Mouse (Mus musculus) liver, embryonic 16.5 days (tissue): ENCODE data around the gene Atxn7l3. TPM values are rescaled to one million over a fixed set of nuclear protein-coding genes. Genes with fewer than 3 reads are reported as not detected.

ENCODE experiments used
- ATAC-seq: fragments of 200-750 bp; cut with Nextera tagmentation; 2 replicates; pipeline ENCODE4 v1.8.0; 2017; ENCODE audit warnings: low read depth, mild to moderate bottlenecking, moderate number of reproducible peaks, moderate library complexity
- H3K27ac ChIP-seq: fragments of 300-500 bp; sonication (generic); 2 replicates; pipeline ENCODE4 v1.5.1; 2014; ENCODE audit warnings: mild to moderate bottlenecking, low read length
- H3K27me3 ChIP-seq: fragments of 300-500 bp; sonication (generic); 2 replicates; pipeline ENCODE4 v1.6.1; 2014; ENCODE audit warnings: low read depth, low read length, mixed read lengths; ENCODE audit not compliant: control insufficient read depth, insufficient read depth
- H3K36me3 ChIP-seq: fragments of 300-500 bp; sonication (generic); 2 replicates; pipeline ENCODE4 v1.6.1; 2014; ENCODE audit warnings: mild to moderate bottlenecking; ENCODE audit not compliant: control insufficient read depth, insufficient read depth
- H3K4me1 ChIP-seq: fragments of 300-500 bp; sonication (generic); 2 replicates; pipeline ENCODE4 v1.6.1; 2014; ENCODE audit warnings: low read depth, low read length, mixed read lengths; ENCODE audit not compliant: control insufficient read depth
- H3K4me2 ChIP-seq: fragments of 300-500 bp; sonication (generic); 2 replicates; pipeline ENCODE4 v1.6.1; 2014; ENCODE audit warnings: low read depth, low read length, mixed read lengths
- H3K4me3 ChIP-seq: fragments of 300-500 bp; sonication (generic); 2 replicates; pipeline ENCODE4 v1.5.1; 2014; ENCODE audit warnings: low read depth, mild to moderate bottlenecking, low read length
- H3K9ac ChIP-seq: fragments of 300-500 bp; sonication (generic); 2 replicates; pipeline ENCODE4 v1.6.1; 2014; ENCODE audit warnings: low read depth, low read length
- H3K9me3 ChIP-seq: fragments of 300-500 bp; sonication (generic); replicated peaks from 2 replicates; pipeline ENCODE4 v1.6.1; 2016; ENCODE audit warnings: low read length; ENCODE audit not compliant: control insufficient read depth
- WGBS: fragments of 180-500 bp; shearing (Covaris S2); extraction: QIAGEN DNeasy Blood & Tissue Kit; methylation state at CpG from one replicate; pipeline ENCODE4 v1.1.7; 2014; ENCODE audit not compliant: insufficient replicate concordance; 5-methylcytosine and 5-hydroxymethylcytosine counted together
- polyA plus RNA-seq: library from polyadenylated mRNA; unstranded; fragments of >200 nt; fragmentation: Nextera tagmentation; extraction: Ambion mirVana; gene quantifications from 2 replicates; pipeline ENCODE4 v1.2.1, GENCODE M21; 2015

The Atxn7l3 gene
- polyA plus RNA-seq, 1 experiment from 2014 or later = 3.2 TPM

- no peak overlapping the region for H3K9ac ChIP-seq
- WGBS = 88% methylated on average over 11 of the region's 11 CpGs
- no peaks in the 10 kb centered on the region for H3K27me3 ChIP-seq
- H3K36me3 ChIP-seq = peaks cover 45% of the 10 kb centered on the region
- no peak for ATAC-seq
- H3K4me2 ChIP-seq = no peak overlapping the region
- no peaks in the 10 kb centered on the region for H3K9me3 ChIP-seq
- H3K27ac ChIP-seq = no peak overlapping the region
- H3K4me3 ChIP-seq = no peak overlapping the region
- H3K4me1 ChIP-seq = peaks cover 41% of the 10 kb centered on the region
Measured at GRCm38 (mm10) chr11:102291051-102291535, 5.3 kb downstream of the Atxn7l3 start.

GRCm38 (mm10) chr11:102290141-102290540 lies 6.3 kb downstream of the Atxn7l3 start:
- Histone ChIP-seq H3K36me3 (peaks cover 45% of the 10 kb centered on the region), H3K9ac (no peak overlapping the region)

GRCm38 (mm10) chr11:102289511-102290100 lies 6.8 kb downstream of the Atxn7l3 start:
- no peak overlapping the region for H3K9ac ChIP-seq
- H3K27me3 ChIP-seq = no peaks in the 10 kb centered on the region
- H3K4me2 ChIP-seq = no peak overlapping the region
- no peak overlapping the region for H3K27ac ChIP-seq
- no peaks in the 10 kb centered on the region for H3K9me3 ChIP-seq
- peaks cover 45% of the 10 kb centered on the region for H3K36me3 ChIP-seq
- no peak overlapping the region for H3K4me3 ChIP-seq
- WGBS = 59% methylated on average over 6 of the region's 6 CpGs
- peaks cover 34% of the 10 kb centered on the region for H3K4me1 ChIP-seq
- no peak for ATAC-seq

More at GRCm38 (mm10) chr11:102290141-102290540, 6.3 kb downstream of the Atxn7l3 start:
- H3K27ac ChIP-seq = no peak overlapping the region
- ATAC-seq = no peak
- H3K4me1 ChIP-seq = peaks cover 38% of the 10 kb centered on the region
- H3K9me3 ChIP-seq = no peaks in the 10 kb centered on the region
- 78% methylated on average over 4 of the region's 4 CpGs for WGBS
- H3K4me2 ChIP-seq = no peak overlapping the region
- no peak overlapping the region for H3K4me3 ChIP-seq
- H3K27me3 ChIP-seq = no peaks in the 10 kb centered on the region

- H3K9me3 ChIP-seq = no peaks in the 10 kb centered on the region
- no peaks in the 10 kb centered on the region for H3K27me3 ChIP-seq
- no peak overlapping the region for H3K4me3 ChIP-seq
- peak overlapping the region; percentile 18; the same call in 1 of the 2 replicates for H3K27ac ChIP-seq
- ATAC-seq = no peak
- H3K4me1 ChIP-seq = peaks cover 32% of the 10 kb centered on the region
- WGBS = 85% methylated on average over 2 of the region's 2 CpGs
- peaks cover 40% of the 10 kb centered on the region for H3K36me3 ChIP-seq
- no peak overlapping the region for H3K4me2 ChIP-seq
- H3K9ac ChIP-seq = no peak overlapping the region
Measured at GRCm38 (mm10) chr11:102288913-102289312, 7.5 kb downstream of the Atxn7l3 start.

- 74% methylated on average over 8 of the region's 8 CpGs for whole genome bisulfite sequencing
- peaks cover 34% of the 10 kb centered on the region for H3K36me3 ChIP-seq
- H3K4me1 ChIP-seq = peaks cover 31% of the 10 kb centered on the region
- no peak overlapping the region for H3K4me2 ChIP-seq
- peak overlapping the region; percentile 48 for H3K27ac ChIP-seq
- H3K4me3 ChIP-seq = no peak overlapping the region
- H3K27me3 ChIP-seq = no peaks in the 10 kb centered on the region
- H3K9me3 ChIP-seq = no peaks in the 10 kb centered on the region
- no peak overlapping the region for H3K9ac ChIP-seq
- no peak for ATAC-seq
Measured at GRCm38 (mm10) chr11:102288027-102288804, 8.2 kb downstream of the Atxn7l3 start.

GRCm38 (mm10) chr11:102287485-102287884 lies 8.9 kb downstream of the Atxn7l3 start:
- WGBS = 80% methylated on average over 8 of the region's 8 CpGs

GRCm38 (mm10) chr11:102285095-102285834 lies 11.2 kb downstream of the Atxn7l3 start:
- Histone ChIP-seq H3K27me3 (no peaks in the 10 kb centered on the region), H3K4me3 (peak overlapping the region; percentile 81), H3K4me1 (peaks cover 31% of the 10 kb centered on the region), H3K9me3 (no peaks in the 10 kb centered on the region), H3K9ac (peak overlapping the region; percentile 91), H3K36me3 (peaks cover 12% of the 10 kb centered on the region), H3K4me2 (peak overlapping the region; percentile 81), H3K27ac (peak overlapping the region; percentile 87)
- WGBS = 2% methylated on average over 31 of the region's 31 CpGs
- peak; percentile 59 for ATAC-seq

More at GRCm38 (mm10) chr11:102287485-102287884, 8.9 kb downstream of the Atxn7l3 start:
- Histone ChIP-seq H3K36me3 (peaks cover 29% of the 10 kb centered on the region), H3K9ac (no peak overlapping the region), H3K27ac (peak overlapping the region; percentile 48; the same call in 1 of the 2 replicates), H3K27me3 (no peaks in the 10 kb centered on the region), H3K4me3 (no peak overlapping the region), H3K9me3 (no peaks in the 10 kb centered on the region), H3K4me2 (no peak overlapping the region), H3K4me1 (peaks cover 31% of the 10 kb centered on the region)
- ATAC-seq = no peak

- Histone ChIP-seq H3K4me3 (peak within 1 kb of the TSS; percentile 81), H3K36me3 (peaks cover 12% of the 10 kb centered on the region), H3K4me1 (peaks cover 31% of the 10 kb centered on the region), H3K27me3 (no peaks in the 10 kb centered on the region), H3K4me2 (peak within 1 kb of the TSS; percentile 81), H3K9me3 (no peaks in the 10 kb centered on the region), H3K9ac (peak within 1 kb of the TSS; percentile 91), H3K27ac (peak within 1 kb of the TSS; percentile 87)
- under 1% methylated on average over 32 of the region's 32 CpGs for WGBS
- peak; percentile 92 for ATAC-seq
Measured at GRCm38 (mm10) chr11:102284501-102285094, 11.8 kb downstream of the Atxn7l3 start, which contains the start of gene Tmub2. Tmub2 (plus strand) TSS chr11:102284931.
